Mouse (Mus musculus): ENCODE results near the gene Fam170b. TPM values are rescaled to one million over a fixed set of nuclear protein-coding genes. Genes with fewer than 3 reads are reported as not detected.

The Fam170b gene
- polyA plus RNA-seq, 1 experiment from 2014 or later = 0.10 TPM

- no peak for ATAC-seq
- H3K4me3 ChIP-seq (ENCODE audit: low read length) = no peak overlapping the region
- no peaks in the 10 kb centered on the region for H3K4me1 ChIP-seq (ENCODE audit: control insufficient read depth, insufficient read depth, low read length)
- WGBS = 50% methylated on average over 6 of the region's 6 CpGs
- H3K36me3 ChIP-seq (ENCODE audit: control insufficient read depth, insufficient read depth, low read length) = no peaks in the 10 kb centered on the region
- H3K4me2 ChIP-seq (ENCODE audit: low read depth, low read length) = no peak overlapping the region
- H3K27me3 ChIP-seq (replicated peaks; ENCODE audit: control insufficient read depth, insufficient read depth, low read length) = no peaks in the 10 kb centered on the region; the same call in 1 of the 2 replicates
- H3K9ac ChIP-seq (ENCODE audit: low read depth, low read length) = no peak overlapping the region
- no peaks in the 10 kb centered on the region for H3K9me3 ChIP-seq (ENCODE audit: control insufficient read depth, low read length)
- H3K27ac ChIP-seq (ENCODE audit: low read length) = no peak overlapping the region
Measured at GRCm38 (mm10) chr14:32877549-32877948, 43.8 kb downstream of the Fam170b start.

DNA sequence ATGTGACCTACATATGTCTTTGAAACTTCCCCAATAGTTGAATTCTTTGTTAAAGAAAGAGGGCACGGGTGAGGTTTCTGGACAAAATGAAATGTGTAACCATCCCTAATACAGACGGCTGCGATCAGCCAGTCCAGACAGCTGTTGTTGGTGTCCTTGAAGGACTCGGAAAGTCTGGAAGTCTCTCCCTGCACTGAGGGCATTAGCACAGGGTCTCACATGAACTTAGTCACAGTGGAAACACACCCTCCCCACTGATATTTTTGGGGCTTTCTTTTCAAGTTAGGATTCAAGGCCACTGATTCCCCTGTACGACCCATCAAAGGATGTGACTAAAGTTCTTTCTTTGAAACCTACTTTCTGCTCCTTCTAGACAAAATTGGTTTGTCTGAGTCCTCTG is 46.6 kb downstream of the Fam170b start:
- H3K27me3 ChIP-seq (replicated peaks; ENCODE audit: control insufficient read depth, insufficient read depth, low read length) = no peaks in the 10 kb centered on the region; the same call in 1 of the 2 replicates
- no peak overlapping the region for H3K4me3 ChIP-seq (ENCODE audit: low read length)
- no peaks in the 10 kb centered on the region for H3K9me3 ChIP-seq (ENCODE audit: control insufficient read depth, low read length)
- H3K36me3 ChIP-seq (ENCODE audit: control insufficient read depth, insufficient read depth, low read length) = no peaks in the 10 kb centered on the region
- H3K27ac ChIP-seq (ENCODE audit: low read length) = no peak overlapping the region
- no peaks in the 10 kb centered on the region for H3K4me1 ChIP-seq (ENCODE audit: control insufficient read depth, insufficient read depth, low read length)
- H3K4me2 ChIP-seq (ENCODE audit: low read depth, low read length) = no peak overlapping the region
- H3K9ac ChIP-seq (ENCODE audit: low read depth, low read length) = no peak overlapping the region
- no peak for ATAC-seq
- WGBS = 79% methylated on average over 5 of the region's 5 CpGs

DNA sequence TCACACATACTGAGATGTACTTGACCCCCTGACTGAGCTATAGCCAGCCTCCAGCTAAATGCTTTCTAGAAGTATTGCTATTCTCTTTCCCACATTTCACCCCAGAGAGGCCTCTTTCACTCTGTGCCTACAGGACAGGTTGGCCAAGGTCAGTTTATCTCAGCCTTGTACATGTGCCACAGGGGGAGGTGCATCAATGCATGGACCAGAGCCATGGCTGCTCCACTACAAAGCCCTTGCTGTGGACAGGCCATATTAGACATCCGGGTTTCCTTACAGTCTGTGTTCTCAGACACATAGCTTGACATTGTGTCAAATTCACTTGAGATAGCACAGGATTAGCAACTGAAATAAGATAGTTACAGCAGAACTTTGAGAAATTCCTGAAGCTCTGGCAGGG is 47.9 kb downstream of the Fam170b start:
- no peaks in the 10 kb centered on the region; the same call in 1 of the 2 replicates for H3K27me3 ChIP-seq (replicated peaks; ENCODE audit: control insufficient read depth, insufficient read depth, low read length)
- no peak overlapping the region for H3K4me2 ChIP-seq (ENCODE audit: low read depth, low read length)
- no peaks in the 10 kb centered on the region for H3K9me3 ChIP-seq (ENCODE audit: control insufficient read depth, low read length)
- no peaks in the 10 kb centered on the region for H3K4me1 ChIP-seq (ENCODE audit: control insufficient read depth, insufficient read depth, low read length)
- H3K4me3 ChIP-seq (ENCODE audit: low read length) = no peak overlapping the region
- no peak overlapping the region for H3K9ac ChIP-seq (ENCODE audit: low read depth, low read length)
- no peaks in the 10 kb centered on the region for H3K36me3 ChIP-seq (ENCODE audit: control insufficient read depth, insufficient read depth, low read length)
- no peak for ATAC-seq
- no peak overlapping the region for H3K27ac ChIP-seq (ENCODE audit: low read length)
- WGBS = 71% methylated on average over 1 of the region's 1 CpGs

Other genes starting within 250 kb of the Fam170b start
- 0.47 and 0.84 TPM in 2 replicates for gene Prrxl1, start 234.6 kb upstream of the Fam170b start, polyA plus RNA-seq (2015; fragmentation: Nextera tagmentation; extraction: Ambion mirVana)
- gene 3425401B19Rik, start 148.7 kb upstream of the Fam170b start, polyA plus RNA-seq (2015; fragmentation: Nextera tagmentation; extraction: Ambion mirVana) = 0.10 TPM in 2 replicates
- 2.2 and 2.5 TPM in 2 replicates for gene Tmem273, start 48.0 kb upstream of the Fam170b start, polyA plus RNA-seq (2015; fragmentation: Nextera tagmentation; extraction: Ambion mirVana)
- 26.6 and 28.3 TPM in 2 replicates for gene Vstm4, start 22.8 kb downstream of the Fam170b start, polyA plus RNA-seq (2015; fragmentation: Nextera tagmentation; extraction: Ambion mirVana)
- 0.11 and 0.13 TPM in 2 replicates for gene Lrrc18, start 157.4 kb downstream of the Fam170b start, polyA plus RNA-seq (2015; fragmentation: Nextera tagmentation; extraction: Ambion mirVana)